Comparison of ENCODE assay signal across 18 mouse cellular contexts in genomic region chr14:102212079-102212478, GRCm38 (mm10).
DNase-seq lines count a peak whose midpoint lies in the region; TF ChIP-seq lines count a peak whose summit lies in the region.
"Had no signal": no experiment of that assay in that cellular context is flagged by ENCODE, and none has a peak within 500 bp of the region (broad histone marks: within the 10 kb centered on the region; RNA-seq: fewer than 3 reads in every experiment).

No protein-coding gene starts in this region.

- TF ChIP-seq POLR2A in cerebellum, adult 2 months (IDR thresholded peaks at IDR 0.05; ENCODE audit: borderline replicate concordance, insufficient read depth, low read length) = no peak

- peaks cover 3% of the 10 kb centered on the region for H3K4me1 ChIP-seq in cerebellum, adult 2 months (ENCODE audit: control insufficient read depth, insufficient read depth, low read length)
- H3K4me1 ChIP-seq: intestine, embryonic 15.5 days had no signal

- 47% methylated on average over 2 of the region's 2 CpGs for whole genome bisulfite sequencing in cerebellum, adult 2 months

- DNase-seq in cerebellum, adult 2 months = peak; percentile 10 to 43
- no peak for DNase-seq in cerebellum, adult 11 months
- peak; percentile 3 for DNase-seq in gastrocnemius, adult 18-20 months (ENCODE audit: low spot score)
- DNase-seq in gastrocnemius, postnatal 10 days = no peak
- peak; percentile 23 for DNase-seq in brain, adult 2 months (ENCODE audit: low read depth, low spot score)
- no peak for DNase-seq in lung, postnatal 25 days (ENCODE audit: low spot score)
- DNase-seq in urinary bladder, postnatal 10 days (ENCODE audit: low spot score) = no peak
- DNase-seq: adrenal gland, postnatal 10 days; embryo, embryonic 11 days; kidney, adult 18-20 months had no signal

- no peaks in the 10 kb centered on the region for H3K27me3 ChIP-seq in cerebellum, adult 2 months (ENCODE audit: control insufficient read depth, insufficient read depth, low read length)
- H3K27me3 ChIP-seq: CH12.LX; embryonic facial prominence, embryonic 15.5 days; heart, embryonic 12.5 days; intestine, embryonic 15.5 days had no signal

- no peak for TF ChIP-seq CTCF in cerebellum, adult 2 months (IDR thresholded peaks at IDR 0.05; ENCODE audit: borderline replicate concordance, insufficient read depth, low read depth, low read length)

- no peak overlapping the region for H3K27ac ChIP-seq in cerebellum, adult 2 months (ENCODE audit: insufficient read depth, low read length)
- H3K27ac ChIP-seq: embryonic facial prominence, embryonic 15.5 days; forebrain, embryonic 10.5 days; hindbrain, embryonic 10.5 days; hindbrain, embryonic 14.5 days; intestine, embryonic 15.5 days had no signal

- no peak overlapping the region for H3K4me3 ChIP-seq in cerebellum, adult 2 months (replicated peaks; ENCODE audit: insufficient read depth, low read depth, low read length)
- H3K4me3 ChIP-seq: embryonic facial prominence, embryonic 15.5 days; erythroblast, embryonic 14.5 days; forebrain, embryonic 10.5 days; heart, embryonic 12.5 days; hindbrain, embryonic 10.5 days; intestine, embryonic 15.5 days had no signal

Comparison
In these comparisons a context has a peak if more than half of its experiments do, and no peak if none do; other contexts are left out.
1. DNase-seq: peak in cerebellum, adult 2 months (2 of 2), gastrocnemius, adult 18-20 months (single experiment) and brain, adult 2 months (single experiment); none in cerebellum, adult 11 months (single experiment), gastrocnemius, postnatal 10 days (single experiment), lung, postnatal 25 days (single experiment) and urinary bladder, postnatal 10 days (single experiment).